In the genomic region with DNA sequence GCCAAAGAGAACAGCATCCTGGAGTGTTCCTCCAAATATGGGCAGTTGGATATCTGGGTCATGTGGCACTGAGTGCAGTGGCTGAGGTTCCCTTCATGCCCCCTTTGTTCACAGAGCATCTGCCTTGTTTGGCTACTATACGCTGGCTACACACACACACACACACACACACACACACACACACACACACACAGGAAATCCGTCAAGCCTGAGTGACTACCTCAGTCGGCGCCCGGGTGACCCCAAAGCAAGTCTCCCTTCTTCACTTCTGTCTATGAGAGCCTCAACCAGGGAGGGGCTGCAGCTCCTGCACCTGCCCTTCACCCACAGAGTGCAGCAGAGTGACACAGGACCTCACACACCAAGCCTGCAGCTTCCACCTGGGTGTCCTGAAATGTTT, we compare ENCODE assay signal across 19 mouse cellular contexts.
DNase-seq lines count a peak whose midpoint lies in the region; ATAC-seq and TF ChIP-seq lines count a peak whose summit lies in the region.
"Had no signal": no experiment of that assay in that cellular context is flagged by ENCODE, and none has a peak within 500 bp of the region (broad histone marks: within the 10 kb centered on the region; RNA-seq: fewer than 3 reads in every experiment).

No protein-coding gene starts in this region.

- no peak for TF ChIP-seq CTCF in hindbrain, postnatal 0 days (IDR thresholded peaks at IDR 0.05; ENCODE audit: low read depth)
- no peak for TF ChIP-seq CTCF in lung, adult 2 months (IDR thresholded peaks at IDR 0.05; ENCODE audit: insufficient read depth, low read length)
- no peak for TF ChIP-seq CTCF in spleen, adult 2 months (IDR thresholded peaks at IDR 0.05; ENCODE audit: extremely low read depth, insufficient read depth, insufficient read length, insufficient replicate concordance)

- H3K27ac ChIP-seq in hindbrain, postnatal 0 days, result no peak overlapping the region
- H3K27ac ChIP-seq in hindbrain, embryonic 11.5 days (ENCODE audit: low read depth, low read length), result no peak overlapping the region
- no peak overlapping the region for H3K27ac ChIP-seq in spleen, adult 2 months (ENCODE audit: insufficient read depth, low read length)
- H3K27ac ChIP-seq: embryonic facial prominence, embryonic 10.5 days; forebrain, embryonic 12.5 days; heart, embryonic 13.5 days; layer of hippocampus, adult 2 months; liver, embryonic 15.5 days had no signal

- no peaks in the 10 kb centered on the region for H3K4me1 ChIP-seq in hindbrain, postnatal 0 days (ENCODE audit: insufficient read depth, low read length)
- H3K4me1 ChIP-seq in hindbrain, embryonic 11.5 days (replicated peaks; ENCODE audit: control insufficient read depth, insufficient read depth, low read length), result no peaks in the 10 kb centered on the region
- H3K4me1 ChIP-seq in lung, adult 2 months (ENCODE audit: control insufficient read depth, insufficient read depth, low read length), result no peaks in the 10 kb centered on the region
- peaks cover 9% of the 10 kb centered on the region; the same call in 1 of the 2 replicates for H3K4me1 ChIP-seq in spleen, adult 2 months (ENCODE audit: control insufficient read depth, insufficient read depth, insufficient read length)
- H3K4me1 ChIP-seq: embryonic facial prominence, embryonic 10.5 days; forebrain, embryonic 12.5 days; liver, embryonic 15.5 days had no signal

- 58% methylated on average over 5 of the region's 5 CpGs for WGBS in hindbrain, postnatal 0 days
- 68% methylated on average over 5 of the region's 5 CpGs for WGBS in hindbrain, embryonic 11.5 days
- 57% methylated on average over 5 of the region's 5 CpGs for WGBS in lung, adult 2 months
- WGBS in spleen, adult 2 months, result 9% methylated on average over 5 of the region's 5 CpGs

- no peaks in the 10 kb centered on the region for H3K36me3 ChIP-seq in hindbrain, postnatal 0 days (ENCODE audit: insufficient read depth, low read length)
- no peaks in the 10 kb centered on the region for H3K36me3 ChIP-seq in hindbrain, embryonic 11.5 days (ENCODE audit: control insufficient read depth, insufficient read depth, low read length)
- no peaks in the 10 kb centered on the region for H3K36me3 ChIP-seq in spleen, adult 2 months (ENCODE audit: control insufficient read depth, insufficient read depth, low read length)
- H3K36me3 ChIP-seq: embryonic facial prominence, embryonic 10.5 days; forebrain, embryonic 12.5 days; liver, embryonic 15.5 days had no signal

- H3K4me3 ChIP-seq in hindbrain, postnatal 0 days (ENCODE audit: low read length), result no peak overlapping the region
- H3K4me3 ChIP-seq in hindbrain, embryonic 11.5 days (ENCODE audit: low read depth, low read length), result no peak overlapping the region
- no peak overlapping the region for H3K4me3 ChIP-seq in lung, adult 2 months (replicated peaks; ENCODE audit: extremely low read depth, low read depth, low read length)
- no peak overlapping the region for H3K4me3 ChIP-seq in spleen, adult 2 months (ENCODE audit: extremely low read depth, insufficient read depth, insufficient read length)
- H3K4me3 ChIP-seq: embryonic facial prominence, embryonic 10.5 days; forebrain, embryonic 12.5 days; heart, embryonic 13.5 days; layer of hippocampus, adult 2 months; liver, embryonic 15.5 days had no signal

- 0 out of 2 replicates have a peak, but pooled peaks have one; percentile 29 for ATAC-seq in hindbrain, postnatal 0 days
- ATAC-seq in hindbrain, embryonic 11.5 days (ENCODE audit: low FRiP score), result no peak
- ATAC-seq in erythroblast, adult 5-6 weeks (replicated peaks; ENCODE audit: low FRiP score, poor library complexity, severe bottlenecking), result no peak

- no peaks in the 10 kb centered on the region for H3K9me3 ChIP-seq in hindbrain, postnatal 0 days (ENCODE audit: low read length)
- H3K9me3 ChIP-seq in hindbrain, embryonic 11.5 days (ENCODE audit: control insufficient read depth, low read length), result no peaks in the 10 kb centered on the region; the same call in 1 of the 2 replicates
- H3K9me3 ChIP-seq: embryonic facial prominence, embryonic 10.5 days; forebrain, embryonic 12.5 days; liver, embryonic 15.5 days had no signal

- no peak overlapping the region for H3K4me2 ChIP-seq in hindbrain, postnatal 0 days (ENCODE audit: low read depth, low read length)
- H3K4me2 ChIP-seq in hindbrain, embryonic 11.5 days (replicated peaks; ENCODE audit: low read depth, low read length), result no peak overlapping the region
- H3K4me2 ChIP-seq: forebrain, embryonic 12.5 days; heart, embryonic 13.5 days; liver, embryonic 15.5 days had no signal

- H3K9ac ChIP-seq in hindbrain, postnatal 0 days (replicated peaks; ENCODE audit: low read length), result no peak overlapping the region
- no peak overlapping the region for H3K9ac ChIP-seq in hindbrain, embryonic 11.5 days (ENCODE audit: low read depth, low read length)
- H3K9ac ChIP-seq: forebrain, embryonic 12.5 days; heart, embryonic 13.5 days; liver, embryonic 15.5 days had no signal

- DNase-seq in hindbrain, postnatal 0 days (ENCODE audit: low spot score), result no peak
- no peak for DNase-seq in hindbrain, embryonic 11.5 days (ENCODE audit: low spot score)
- peak; percentile 3 for DNase-seq in lung, postnatal 25 days (ENCODE audit: low spot score)
- no peak for DNase-seq in lung, adult 2 months
- peak; percentile 92 for DNase-seq in A20 (ENCODE audit: low read depth, low spot score)
- peak; percentile 22 to 60 for DNase-seq in spleen, adult 2 months (ENCODE audit: low read depth in 1 of 2, low spot score in 2 of 2)
- no peak for DNase-seq in adrenal gland, adult (ENCODE audit: inconsistent age in 2 of 2, low spot score in 1 of 2)
- DNase-seq: adrenal gland, adult 2 months; cerebellum, adult 8-10 months; heart, postnatal 36 days; kidney, adult 8-10 months; layer of hippocampus, postnatal 36 days; lung, postnatal 14 days had no signal

- no peak for TF ChIP-seq POLR2A in lung, adult 2 months (IDR thresholded peaks at IDR 0.05; ENCODE audit: borderline replicate concordance, extremely low read depth, low read depth, low read length)
- no peak for TF ChIP-seq POLR2A in spleen, adult 2 months (IDR thresholded peaks at IDR 0.05; ENCODE audit: low read depth, low read length)

- no peaks in the 10 kb centered on the region for H3K27me3 ChIP-seq in hindbrain, postnatal 0 days (ENCODE audit: insufficient read depth, low read length)
- H3K27me3 ChIP-seq in hindbrain, embryonic 11.5 days (ENCODE audit: control insufficient read depth, insufficient read depth, low read length), result no peaks in the 10 kb centered on the region
- no peaks in the 10 kb centered on the region for H3K27me3 ChIP-seq in spleen, adult 2 months (ENCODE audit: control insufficient read depth, insufficient read depth, low read length)
- H3K27me3 ChIP-seq: forebrain, embryonic 12.5 days; heart, embryonic 13.5 days; liver, embryonic 15.5 days had no signal

Comparison
In these comparisons a context has a peak if more than half of its experiments do, and no peak if none do; other contexts are left out.
1. DNase-seq: peak in lung, postnatal 25 days (single experiment), A20 (single experiment) and spleen, adult 2 months (2 of 2); none in hindbrain, postnatal 0 days (single experiment), hindbrain, embryonic 11.5 days (single experiment), lung, adult 2 months (single experiment) and adrenal gland, adult (0 of 2).